Mouse (Mus musculus) heart, postnatal 10 days (tissue): ENCODE data around the gene Abr. TPM values are rescaled to one million over a fixed set of nuclear protein-coding genes. Genes with fewer than 3 reads are reported as not detected.

Source experiments
- DNase-seq, 2 experiments: peaks; one replicate each; pipeline ENCODE4 v3.0.0; 2021
- intact Hi-C: fragments of 180-260 bp; cut with DNase I; formaldehyde crosslinking; loops from one replicate; pipeline ENCODE4 v1.15.1; 2025
- total RNA-seq, 2 experiments: library from RNA; stranded (reverse); gene quantifications; 2 replicates each; pipeline ENCODE4 v1.2.3; 2021

Gene Abr
- total RNA-seq, 2 experiments from 2014 or later, result 33.9 to 41.2 TPM

DNA sequence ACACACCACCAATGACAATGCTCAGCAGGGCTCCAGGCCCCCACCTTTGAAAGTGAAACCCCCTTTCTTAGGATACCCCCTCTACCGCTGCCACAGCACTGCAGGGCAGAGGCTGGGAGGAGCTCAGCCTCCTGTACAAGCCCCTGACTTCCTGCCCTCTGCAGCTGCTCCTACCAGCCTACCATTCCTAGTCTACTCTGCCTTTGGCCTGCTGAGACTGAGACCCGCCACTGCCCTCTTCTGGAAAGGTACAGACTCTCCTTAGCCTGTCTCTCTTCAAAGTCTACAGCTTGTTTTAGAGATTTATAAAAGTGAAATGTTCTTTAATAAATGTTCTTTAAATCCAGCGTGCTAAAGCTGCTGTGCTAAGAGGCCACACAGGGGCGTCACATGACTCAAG, 193.1 kb downstream of the Abr start:
- intact Hi-C loops, result no loop called here

DNA sequence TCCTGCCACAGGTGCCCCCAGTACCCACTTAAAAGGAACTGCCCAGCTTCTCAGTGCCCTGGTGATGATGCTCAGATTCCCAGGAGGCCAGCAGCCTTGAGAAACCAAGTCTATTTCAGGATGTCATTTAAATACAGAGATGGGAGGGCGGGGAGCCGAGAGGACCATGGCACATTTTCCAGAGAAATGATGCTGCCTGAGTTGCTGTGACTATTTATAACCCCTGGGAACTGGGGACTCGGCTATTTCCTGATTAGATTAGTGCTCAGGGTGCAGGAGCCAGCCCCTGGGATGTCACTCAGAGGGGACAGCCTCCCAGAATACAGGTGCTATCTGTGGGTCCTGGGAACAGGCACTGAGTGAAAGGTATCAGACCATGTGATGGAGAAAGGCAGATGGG, 194.3 kb downstream of the Abr start:
- intact Hi-C loops, result no loop called here
- peak in 1 of 2 experiments; percentile 59 for DNase-seq

More for the DNA sequence above, 193.1 kb downstream of the Abr start:
- DNase-seq, result no peak

- no peak for DNase-seq
- intact Hi-C loops, result no loop called here
Observed at GRCm38 (mm10) chr11:76425749-76426148, 196.4 kb downstream of the Abr start.

GRCm38 (mm10) chr11:76420896-76421295, 201.2 kb downstream of the Abr start:
- peak in 1 of 2 experiments; percentile 41 for DNase-seq
- intact Hi-C loops, result no loop called here

DNA sequence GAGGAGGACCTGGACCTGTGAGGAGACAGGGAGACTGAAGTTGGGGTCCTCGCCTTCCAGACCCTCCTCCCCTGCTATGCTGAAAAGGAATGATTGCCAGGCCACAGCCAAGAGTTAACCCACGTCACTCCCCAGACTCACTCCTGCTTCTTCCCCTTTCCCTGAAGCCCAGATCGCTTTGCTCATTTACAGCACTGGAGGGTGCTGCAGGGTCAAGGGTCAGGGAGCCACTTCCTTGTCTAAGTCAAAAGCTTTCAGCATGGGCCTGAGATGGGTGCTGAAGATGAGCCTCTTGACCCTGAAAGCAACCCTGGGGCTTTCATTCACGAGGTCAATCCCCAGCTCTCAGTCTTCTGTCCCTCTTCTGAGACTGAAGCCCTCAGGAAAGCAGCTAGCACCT, 202.9 kb downstream of the Abr start:
- peak in 1 of 2 experiments; percentile 50 for DNase-seq
- intact Hi-C loops, result loop anchor here (1.0 to 5.0 kb wide), 2 partner anchors 35 to 73 kb away; no protein-coding TSS in a partner anchor

DNA sequence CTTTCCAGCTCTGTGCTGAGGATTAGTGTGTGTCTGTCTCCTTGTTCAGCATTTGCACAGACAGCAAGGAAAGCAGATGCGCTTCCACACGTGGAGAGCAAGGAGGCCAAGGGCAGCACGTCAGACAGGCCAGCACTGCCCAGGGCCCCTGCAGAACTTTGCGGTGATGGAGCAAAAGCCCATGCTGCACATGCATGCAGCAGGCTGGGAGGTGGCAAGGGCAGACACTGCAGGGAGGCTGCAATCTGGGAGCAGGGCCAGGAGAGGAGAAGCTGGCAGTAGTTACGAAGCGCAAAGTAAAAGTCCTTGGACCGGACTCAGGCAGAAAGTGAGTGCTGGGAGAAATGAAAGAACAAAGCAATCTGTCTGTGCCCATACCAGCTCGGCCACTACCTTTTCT, 203.7 kb downstream of the Abr start:
- intact Hi-C loops, result loop anchor here (5.0 kb wide), 1 partner anchor 74 kb away; no protein-coding TSS in a partner anchor
- peak; percentile 58 to 59 for DNase-seq

- intact Hi-C loops, result loop anchor here (5.0 kb wide), 1 partner anchor 76 kb away; no protein-coding TSS in a partner anchor
Observed at GRCm38 (mm10) chr11:76415985-76416384, 206.1 kb downstream of the Abr start.

DNA sequence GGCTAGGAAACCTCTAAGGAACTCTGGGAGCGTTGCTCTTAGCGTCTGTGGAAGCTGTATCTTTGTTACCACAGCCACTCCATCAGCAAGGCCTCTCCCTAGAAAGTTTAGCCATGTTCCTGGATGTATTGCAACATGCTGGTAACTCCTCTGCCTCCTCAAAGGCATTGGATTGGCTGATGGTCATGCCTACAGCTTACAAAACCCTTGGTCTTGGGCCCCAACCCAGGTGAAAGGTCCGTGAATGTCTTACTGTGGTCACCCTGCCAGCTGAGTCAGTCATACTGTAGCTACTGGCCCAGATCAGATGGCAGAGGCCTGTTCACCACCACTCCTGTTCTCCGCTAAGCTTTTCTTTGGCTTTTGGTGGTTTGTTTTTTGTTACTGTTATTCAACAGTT, 207.1 kb downstream of the Abr start:
- intact Hi-C loops, result loop anchor here (5.0 kb wide), 1 partner anchor 77 kb away; no protein-coding TSS in a partner anchor
- DNase-seq, result no peak

More at GRCm38 (mm10) chr11:76415985-76416384, 206.1 kb downstream of the Abr start:
- no peak for DNase-seq

- intact Hi-C loops, result no loop called here
Observed at GRCm38 (mm10) chr11:76413202-76413601, 208.9 kb downstream of the Abr start.

GRCm38 (mm10) chr11:76410826-76411225, 211.3 kb downstream of the Abr start:
- peak; percentile 54 to 79 for DNase-seq
- intact Hi-C loops, result no loop called here

More at GRCm38 (mm10) chr11:76413202-76413601, 208.9 kb downstream of the Abr start:
- DNase-seq, result no peak

DNA sequence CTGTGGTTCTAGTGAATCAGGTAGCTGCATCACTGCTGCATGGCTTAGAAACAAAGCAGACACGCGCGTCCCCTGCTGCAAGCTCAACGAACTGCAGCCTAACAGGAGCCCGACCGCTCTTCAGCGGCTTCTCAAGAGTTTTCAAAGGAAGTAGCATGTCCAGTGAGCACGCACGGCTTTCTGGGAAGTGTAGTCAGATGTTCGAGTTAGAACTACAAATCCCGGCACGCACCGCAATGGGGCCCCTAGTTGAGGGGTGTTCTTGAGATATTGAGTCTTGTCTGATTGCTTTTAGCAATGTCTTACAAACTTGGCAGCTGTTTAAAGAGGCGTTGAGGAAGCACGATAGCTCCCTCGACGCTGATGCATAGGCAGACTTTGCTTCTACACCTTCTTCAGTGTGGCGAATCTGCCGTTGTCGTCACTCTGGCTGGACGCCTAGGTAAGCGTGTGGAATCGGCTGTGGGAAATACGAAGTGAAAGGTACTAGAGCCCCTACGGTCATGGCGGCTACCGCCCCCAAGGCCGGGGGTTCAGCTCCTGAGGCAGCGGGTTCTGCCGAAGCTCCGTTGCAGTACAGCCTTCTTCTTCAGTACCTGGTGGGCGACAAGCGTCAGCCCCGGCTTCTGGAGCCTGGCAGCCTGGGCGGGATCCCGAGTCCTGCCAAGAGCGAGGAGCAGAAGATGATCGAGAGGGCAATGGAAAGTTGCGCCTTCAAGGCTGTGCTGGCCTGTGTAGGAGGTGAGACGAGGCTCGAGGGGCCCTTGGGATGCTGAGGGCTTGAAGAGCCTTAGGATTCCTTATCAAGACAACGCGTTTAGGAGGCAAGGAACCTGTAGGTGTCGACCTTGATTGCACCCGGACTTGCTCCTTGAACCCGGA, 215.2 kb downstream of the Abr start, which contains the start of gene Timm22:
Timm22 (plus strand) TSS at position 251 of the 882 bp plus-strand sequence.
- peak; percentile 99 for DNase-seq
- intact Hi-C loops, result loop anchor here (1.0 kb wide), 1 partner anchor 154 kb away; no protein-coding TSS in a partner anchor

DNA sequence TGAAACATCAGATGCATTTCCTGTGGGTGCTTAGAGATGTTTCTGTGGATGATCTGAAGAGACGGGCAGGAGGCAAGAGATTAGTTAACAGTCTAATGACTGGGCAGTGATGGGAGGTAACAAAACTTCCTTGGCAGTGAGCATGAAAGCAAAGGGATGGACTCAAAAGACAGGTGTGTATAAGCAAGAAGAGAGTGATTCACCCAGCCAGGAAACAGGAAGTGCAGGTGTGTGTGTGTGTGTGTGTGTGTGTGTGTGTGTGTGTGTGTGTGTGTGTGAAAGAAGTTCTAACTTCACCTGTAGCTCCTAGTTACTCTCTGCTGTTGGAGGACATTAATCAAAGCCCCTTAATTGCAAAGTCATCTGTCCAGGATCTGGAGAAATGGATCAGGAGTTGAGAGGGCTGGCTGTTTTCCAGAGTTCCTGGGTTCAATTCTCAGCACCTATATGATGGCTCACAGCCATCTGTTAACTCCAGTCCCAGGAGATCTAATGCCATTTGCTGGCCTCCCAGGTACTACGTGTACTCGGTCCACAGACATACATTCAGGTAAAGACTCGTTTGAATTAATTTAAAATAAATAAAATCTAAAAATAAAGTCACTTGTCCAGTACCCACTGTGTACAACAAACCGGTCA, 216.4 kb downstream of the Abr start:
- DNase-seq, result no peak
- intact Hi-C loops, result loop anchor here (1.0 kb wide), 1 partner anchor 152 kb away; no protein-coding TSS in a partner anchor

DNA sequence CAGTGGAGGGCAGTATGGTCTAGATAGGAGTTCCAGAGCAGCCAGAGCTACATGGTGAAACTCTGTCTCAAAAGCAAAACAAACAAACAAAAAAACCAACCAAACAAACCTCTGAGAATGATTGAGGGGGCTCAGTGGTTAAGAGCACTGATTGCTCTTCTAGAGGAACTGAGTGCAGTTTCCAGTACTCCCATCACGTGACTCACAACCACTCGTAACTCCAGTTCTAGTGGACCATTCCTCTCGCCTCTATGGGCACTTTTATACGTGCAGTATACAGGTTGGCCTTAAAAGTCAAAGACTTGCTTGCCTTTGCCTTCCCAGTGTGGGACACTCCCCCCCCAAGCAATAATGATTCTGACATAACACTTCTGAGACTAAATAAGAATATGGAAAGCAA, 217.0 kb downstream of the Abr start:
- intact Hi-C loops, result no loop called here

DNA sequence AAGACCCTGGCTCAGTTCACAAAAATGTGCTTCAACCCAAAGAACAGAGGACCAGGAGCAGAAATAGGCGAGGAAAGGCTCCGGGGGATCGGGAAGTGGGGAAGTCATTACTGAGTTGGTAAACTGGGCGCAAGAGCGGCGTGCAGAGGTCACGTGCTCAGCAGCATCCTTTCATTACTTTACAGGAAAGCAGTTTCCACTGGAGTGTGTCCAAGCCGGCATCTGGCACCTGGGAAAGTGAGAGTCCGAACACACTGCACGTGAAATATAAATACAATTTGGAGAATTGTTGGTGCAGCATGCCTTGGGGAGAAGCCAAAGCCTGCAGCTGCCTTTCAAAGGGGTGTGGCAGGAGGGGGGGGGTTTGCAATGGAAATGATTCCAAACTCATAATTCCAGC, 220.7 kb downstream of the Abr start:
- intact Hi-C loops, result no loop called here
- peak; percentile 19 to 38 for DNase-seq

More for the DNA sequence above, 217.0 kb downstream of the Abr start:
- DNase-seq, result no peak

- DNase-seq, result peak; percentile 60 to 62
- intact Hi-C loops, result loop anchor here (1.0 to 2.0 kb wide), 2 partner anchors 85 to 127 kb away; no protein-coding TSS in a partner anchor
Observed at GRCm38 (mm10) chr11:76399587-76400330, 222.4 kb downstream of the Abr start.

DNA sequence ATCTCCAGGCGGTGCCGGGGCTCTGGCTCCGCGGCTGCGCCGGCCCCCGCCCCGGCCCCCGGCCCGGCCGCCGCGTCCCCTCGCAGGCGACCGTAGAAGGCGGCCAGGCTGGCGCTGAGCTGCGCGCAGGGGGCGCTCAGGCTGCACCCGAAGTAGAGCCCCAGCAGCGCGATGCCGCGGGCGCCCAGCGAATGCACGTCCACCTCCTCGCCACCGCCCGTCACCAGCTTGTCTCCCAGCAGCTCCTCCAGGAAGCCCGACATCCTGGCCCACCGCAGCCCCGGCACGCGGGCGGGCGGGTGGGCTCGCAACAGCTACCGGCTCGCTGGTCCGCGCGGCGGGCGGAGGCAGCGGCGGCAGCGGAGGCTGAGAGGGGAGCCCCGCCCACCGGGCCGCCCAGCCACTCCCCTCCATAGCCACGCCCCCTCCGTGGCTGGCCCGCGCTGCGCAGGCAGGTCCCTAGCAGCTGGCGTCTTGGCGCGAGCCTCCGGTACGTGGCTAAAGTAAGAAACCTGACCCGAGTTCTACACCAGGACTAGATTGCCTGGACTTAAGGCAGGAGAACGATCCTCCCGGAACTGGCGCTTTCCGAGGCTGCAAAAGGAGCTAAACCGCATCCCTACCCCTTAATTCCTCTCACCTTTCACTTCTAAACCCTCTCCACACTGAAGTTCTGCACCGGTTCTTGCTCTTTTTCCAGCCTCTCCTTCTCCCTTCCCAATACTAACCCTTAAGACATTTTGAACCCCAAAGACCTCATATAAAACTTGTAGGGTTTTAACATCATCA, 223.1 kb downstream of the Abr start, which contains the start of gene Nxn:
Nxn (minus strand) TSS at position 343 of the 789 bp plus-strand sequence.
- intact Hi-C loops, result loop anchor here (2.0 kb wide), 1 partner anchor 84 kb away; no protein-coding TSS in a partner anchor
- DNase-seq, result peak; percentile 94 to 96

- DNase-seq, result peak in 1 of 2 experiments; percentile 64
- intact Hi-C loops, result loop anchor here (2.0 kb wide), 1 partner anchor 84 kb away; no protein-coding TSS in a partner anchor
Observed at GRCm38 (mm10) chr11:76398312-76398797, 223.8 kb downstream of the Abr start.

DNA sequence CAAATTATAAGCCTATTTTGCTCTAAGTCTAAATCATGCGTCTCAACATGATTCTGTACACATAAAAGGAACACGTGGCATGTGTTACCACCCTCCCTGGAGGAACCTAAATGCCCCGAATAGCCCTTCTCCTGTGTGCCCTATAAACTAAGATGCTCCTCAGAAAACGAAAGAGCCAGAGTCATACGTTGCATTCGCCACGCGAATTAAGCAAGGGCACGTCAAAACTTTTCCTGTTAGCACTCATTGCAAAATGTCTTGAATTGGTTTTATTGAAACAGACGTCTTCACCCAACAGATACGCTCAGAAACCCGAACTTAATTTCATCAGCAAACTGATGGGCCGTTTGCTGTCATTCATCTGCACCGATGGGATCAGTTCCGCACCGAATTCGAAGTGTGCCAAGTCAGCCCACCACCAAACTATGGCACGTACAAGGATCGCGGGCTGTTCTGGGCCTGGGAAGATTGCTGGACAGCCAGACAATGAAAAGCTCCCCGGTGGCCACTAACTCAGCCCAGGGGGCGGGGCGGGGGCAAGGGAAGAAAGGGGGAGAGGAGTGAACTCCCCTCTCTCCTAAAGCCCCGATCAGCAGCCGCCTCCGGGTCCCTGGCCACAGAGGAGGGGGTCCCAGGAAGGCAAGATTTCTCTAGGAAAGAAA, 224.3 kb downstream of the Abr start:
- intact Hi-C loops, result loop anchor here (2.0 kb wide), 1 partner anchor 83 kb away; no protein-coding TSS in a partner anchor

More for the DNA sequence above, 224.3 kb downstream of the Abr start:
- peak; percentile 45 to 46 for DNase-seq
